Mouse (Mus musculus): ENCODE measurements at regions not wholly inside any gene's neighbourhood (a gene's known extent, or its start where the extent isn't known, plus 50 kb on each side); places are given as distances from the start of the nearest gene placed in this dataset.
A peak's percentile ranks its signal among the peaks of the same experiment; 100 is the strongest.
"Not testable (repeated sequence)": the region's sequence is repeated elsewhere in the genome, so short reads cannot be mapped to it uniquely, and the experiment has no call there.

GRCm38 (mm10) chr9:90618154-90618553, 347.6 kb upstream of the Tbc1d2b start:
- no peak for DNase-seq (ENCODE audit: low read depth)

DNA sequence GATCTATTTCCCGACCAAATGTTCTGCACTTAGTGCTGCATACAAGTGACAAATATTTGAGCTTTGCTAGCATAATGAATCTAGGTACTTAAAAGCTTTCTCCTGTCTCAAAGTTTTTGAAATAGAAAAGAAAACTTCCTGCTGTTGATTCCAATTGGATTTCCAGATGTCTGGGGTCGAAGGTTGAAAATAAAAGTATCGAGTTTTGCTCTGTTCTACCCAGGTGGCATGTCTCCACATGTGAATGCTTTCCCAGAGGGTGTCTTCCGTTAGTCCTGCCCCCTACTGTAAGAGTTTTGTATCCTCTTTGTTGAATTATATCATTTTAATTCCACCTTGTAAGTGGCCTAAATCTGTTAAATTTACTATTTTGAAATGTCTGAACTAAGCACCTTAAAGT, 327.3 kb upstream of the Tbc1d2b start:
- DNase-seq (ENCODE audit: low read depth) = no peak

GRCm38 (mm10) chr9:90556742-90557141, 286.1 kb upstream of the Tbc1d2b start:
- DNase-seq (ENCODE audit: low read depth) = no peak

DNA sequence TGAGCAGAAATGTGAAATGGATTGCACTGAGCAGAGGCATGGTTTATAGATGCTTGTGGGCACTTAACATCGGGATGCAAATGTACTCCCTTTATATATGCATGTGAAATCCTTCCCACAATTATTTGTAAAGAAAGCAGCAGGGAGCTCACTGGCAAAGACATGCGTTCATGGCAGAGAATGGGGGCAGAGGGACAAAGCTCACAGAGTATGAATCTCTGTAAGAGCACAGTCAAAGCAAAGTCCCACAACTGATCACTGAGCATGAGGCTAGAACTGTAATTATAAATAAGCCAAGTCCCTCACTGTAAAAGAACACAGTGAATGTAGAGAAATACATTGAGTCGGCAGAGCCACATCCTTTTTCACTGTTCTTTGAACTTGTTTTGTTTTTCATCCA, 285.6 kb upstream of the Tbc1d2b start:
- no peak for DNase-seq (ENCODE audit: low read depth)

- no peak for DNase-seq (ENCODE audit: low read depth)
These were observed 277.3 kb upstream of the Tbc1d2b start for GRCm38 (mm10) chr9:90547931-90548330.

- no peak for DNase-seq (ENCODE audit: low read depth)
These were observed 276.1 kb upstream of the Tbc1d2b start for GRCm38 (mm10) chr9:90546720-90547119.

- DNase-seq (ENCODE audit: low read depth) = not testable (repeated sequence)
These were observed 267.1 kb upstream of the Tbc1d2b start for GRCm38 (mm10) chr9:90537683-90538082.

DNA sequence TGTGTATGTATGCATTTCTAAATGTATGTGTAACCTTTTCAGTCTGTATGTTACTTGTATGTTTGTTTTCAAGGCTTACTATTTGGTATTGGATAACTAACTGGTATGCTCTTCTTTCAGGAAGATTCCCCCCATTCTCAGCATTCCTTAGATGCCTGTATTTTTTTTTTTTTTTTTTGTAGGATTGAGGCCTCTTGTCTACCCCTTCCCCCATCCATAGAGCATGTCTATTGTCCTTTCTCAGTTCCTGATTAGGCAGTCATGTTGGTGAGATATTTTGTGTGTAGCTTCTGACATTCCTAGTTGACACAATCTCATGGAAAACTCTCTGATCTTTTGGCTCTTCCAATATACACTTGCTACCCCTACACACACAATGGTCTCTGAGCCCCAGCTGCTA, 262.8 kb upstream of the Tbc1d2b start:
- DNase-seq (ENCODE audit: low read depth) = no peak

DNA sequence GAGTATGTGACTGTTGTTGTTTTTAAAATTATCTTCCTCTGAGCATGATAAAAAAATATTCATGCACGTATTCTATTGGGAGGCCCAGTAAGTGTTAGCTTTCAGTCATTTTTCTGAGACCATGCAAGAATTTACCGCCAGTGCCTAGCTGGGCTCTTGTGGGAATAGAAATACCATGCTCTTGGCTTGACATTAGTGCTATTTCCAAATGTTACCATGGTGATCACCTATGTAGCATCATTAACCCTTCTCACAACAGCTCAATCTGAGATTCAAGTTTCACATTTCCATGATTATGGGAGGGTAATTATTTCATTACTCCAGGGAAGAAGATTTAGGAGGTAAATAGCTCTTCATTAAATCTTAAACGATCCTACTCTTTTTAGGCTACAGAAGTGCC, 250.6 kb upstream of the Tbc1d2b start:
- DNase-seq (ENCODE audit: low read depth) = no peak

DNA sequence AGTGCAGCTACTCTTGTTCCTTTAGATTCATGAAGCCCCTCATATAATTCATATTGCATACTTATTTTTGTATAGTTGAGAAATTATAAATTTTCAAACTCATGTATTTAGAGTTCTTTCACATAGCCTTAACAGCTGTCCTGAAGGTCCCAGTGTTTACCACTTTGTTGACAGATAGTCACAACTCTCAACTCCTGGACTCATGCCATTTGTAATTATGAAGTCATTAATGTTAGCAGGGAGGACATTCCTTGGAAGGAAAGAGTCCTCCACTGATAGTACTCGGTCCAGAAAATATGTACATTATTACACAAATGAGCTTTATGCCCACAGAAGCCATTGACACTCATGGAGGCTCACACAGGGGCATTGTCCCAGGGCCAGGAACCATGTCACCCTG, 224.3 kb upstream of the Tbc1d2b start:
- no peak for DNase-seq (ENCODE audit: low read depth)

GRCm38 (mm10) chr9:90490561-90491152, 220.1 kb upstream of the Tbc1d2b start:
- DNase-seq (ENCODE audit: low read depth) = no peak

GRCm38 (mm10) chr9:90450579-90450978, 180.0 kb upstream of the Tbc1d2b start:
- no peak for DNase-seq (ENCODE audit: low read depth)

DNA sequence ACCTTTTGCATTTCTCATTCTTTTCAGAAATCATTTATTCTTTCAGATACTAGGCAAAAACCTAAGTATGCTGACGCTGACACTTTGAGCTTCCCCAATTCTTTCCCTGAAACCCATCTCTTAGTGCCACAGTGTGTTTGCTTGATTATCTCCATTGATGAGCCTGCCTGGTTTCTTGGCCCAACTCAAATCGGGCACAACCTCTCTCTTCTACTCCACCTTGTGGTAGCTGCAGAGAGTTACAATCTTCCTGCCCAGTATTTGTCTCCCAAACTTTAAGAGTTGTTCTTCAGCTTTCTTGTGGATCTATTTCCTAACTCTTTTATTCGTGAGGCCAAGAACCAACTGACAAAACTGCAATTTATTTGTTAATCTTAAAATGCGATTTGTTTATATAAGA, 176.4 kb upstream of the Tbc1d2b start:
- DNase-seq (ENCODE audit: low read depth) = peak; percentile 48

GRCm38 (mm10) chr9:90434902-90435301, 164.3 kb upstream of the Tbc1d2b start:
- no peak for DNase-seq (ENCODE audit: low read depth)

DNA sequence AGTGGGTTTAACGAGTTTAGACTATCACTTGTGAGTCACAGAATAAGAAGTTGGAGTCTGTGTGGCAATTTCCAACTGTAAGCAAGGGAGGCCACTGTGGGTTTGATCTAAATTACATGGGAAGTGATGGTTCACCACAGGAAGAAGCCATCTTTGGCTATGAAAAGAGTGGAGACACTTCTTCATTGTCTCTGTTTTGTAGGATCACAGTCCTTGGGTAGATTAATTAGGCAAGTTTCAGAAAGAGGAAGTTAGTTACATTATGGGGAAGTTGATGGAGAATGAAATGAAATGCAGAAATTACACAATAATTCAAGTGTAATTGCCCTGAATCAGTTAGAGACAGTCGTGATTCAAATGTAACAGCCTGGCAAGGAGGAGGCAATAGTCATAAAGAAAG, 160.3 kb upstream of the Tbc1d2b start:
- DNase-seq (ENCODE audit: low read depth) = no peak

DNA sequence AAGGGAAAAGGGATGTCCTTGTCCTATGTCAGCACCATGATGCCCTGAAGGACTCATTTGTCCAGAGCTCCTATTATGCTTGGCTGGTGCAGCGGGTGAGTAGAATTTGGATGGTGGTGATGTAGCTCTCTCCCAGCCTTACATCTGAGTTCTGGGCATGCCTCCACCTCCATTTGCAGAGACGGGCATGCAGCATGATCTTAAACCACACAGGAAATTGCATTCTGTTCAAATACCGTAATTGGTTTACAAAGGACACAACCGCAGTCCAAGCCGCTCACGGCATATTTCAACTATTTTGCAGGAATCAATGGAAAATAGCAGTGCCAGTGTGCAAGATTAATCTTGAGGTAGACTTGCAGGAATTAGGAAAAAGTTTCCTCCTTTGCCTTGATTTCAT, 151.1 kb upstream of the Tbc1d2b start:
- DNase-seq (ENCODE audit: low read depth) = no peak

GRCm38 (mm10) chr9:90419762-90420541, 149.3 kb upstream of the Tbc1d2b start:
- no peak for DNase-seq (ENCODE audit: low read depth)

DNA sequence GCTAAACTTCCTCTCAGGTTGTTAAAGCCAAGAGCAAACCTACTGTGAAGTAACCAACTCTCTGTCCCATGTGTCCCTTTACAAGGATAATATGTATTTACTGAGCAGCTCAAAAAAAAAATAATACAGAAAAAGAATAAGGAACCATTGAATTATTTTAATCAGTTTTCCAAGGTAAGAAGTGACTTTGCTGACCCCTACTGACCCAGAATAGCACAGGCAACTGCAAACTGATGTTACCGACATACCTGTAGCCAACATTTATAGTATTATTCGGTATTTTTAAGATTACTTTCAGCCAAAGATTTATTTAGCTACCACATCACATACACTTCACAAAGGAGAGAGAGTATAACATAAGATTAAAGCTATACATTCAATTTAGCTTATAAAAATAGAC, 138.2 kb upstream of the Tbc1d2b start:
- peak; percentile 41 for DNase-seq (ENCODE audit: low read depth)

GRCm38 (mm10) chr9:90407573-90407972, 137.0 kb upstream of the Tbc1d2b start:
- DNase-seq (ENCODE audit: low read depth) = no peak

- DNase-seq (ENCODE audit: low read depth) = no peak
These were observed 117.8 kb upstream of the Tbc1d2b start for GRCm38 (mm10) chr9:90388401-90388800.

DNA sequence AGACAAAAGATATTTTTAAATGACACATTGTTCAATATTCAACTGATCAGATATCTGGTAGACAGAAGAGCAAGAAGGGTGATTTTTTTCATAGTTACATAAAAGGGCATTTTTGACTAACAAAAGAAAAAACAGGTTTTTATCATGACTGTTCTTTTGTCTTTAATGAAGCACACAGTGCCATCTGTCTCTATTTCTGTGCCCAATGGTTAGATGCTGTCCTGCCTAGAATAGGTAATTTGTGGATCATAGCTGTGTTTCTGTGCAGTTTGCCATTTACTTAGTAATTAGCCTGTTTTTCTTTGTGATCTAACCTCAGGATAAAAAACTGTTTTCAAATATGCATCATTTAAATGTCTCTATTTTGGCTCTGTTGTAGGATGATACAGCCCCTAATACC, 114.4 kb upstream of the Tbc1d2b start:
- DNase-seq (ENCODE audit: low read depth) = no peak

- no peak for DNase-seq (ENCODE audit: low read depth)
These were observed 109.5 kb upstream of the Tbc1d2b start for GRCm38 (mm10) chr9:90380099-90380498.

GRCm38 (mm10) chr9:90369568-90369967, 99.0 kb upstream of the Tbc1d2b start:
- DNase-seq (ENCODE audit: low read depth) = no peak

GRCm38 (mm10) chr9:90367745-90368144, 97.1 kb upstream of the Tbc1d2b start:
- DNase-seq (ENCODE audit: low read depth) = no peak
